Mouse (Mus musculus): ENCODE measurements around the gene Itpr2.

DNA sequence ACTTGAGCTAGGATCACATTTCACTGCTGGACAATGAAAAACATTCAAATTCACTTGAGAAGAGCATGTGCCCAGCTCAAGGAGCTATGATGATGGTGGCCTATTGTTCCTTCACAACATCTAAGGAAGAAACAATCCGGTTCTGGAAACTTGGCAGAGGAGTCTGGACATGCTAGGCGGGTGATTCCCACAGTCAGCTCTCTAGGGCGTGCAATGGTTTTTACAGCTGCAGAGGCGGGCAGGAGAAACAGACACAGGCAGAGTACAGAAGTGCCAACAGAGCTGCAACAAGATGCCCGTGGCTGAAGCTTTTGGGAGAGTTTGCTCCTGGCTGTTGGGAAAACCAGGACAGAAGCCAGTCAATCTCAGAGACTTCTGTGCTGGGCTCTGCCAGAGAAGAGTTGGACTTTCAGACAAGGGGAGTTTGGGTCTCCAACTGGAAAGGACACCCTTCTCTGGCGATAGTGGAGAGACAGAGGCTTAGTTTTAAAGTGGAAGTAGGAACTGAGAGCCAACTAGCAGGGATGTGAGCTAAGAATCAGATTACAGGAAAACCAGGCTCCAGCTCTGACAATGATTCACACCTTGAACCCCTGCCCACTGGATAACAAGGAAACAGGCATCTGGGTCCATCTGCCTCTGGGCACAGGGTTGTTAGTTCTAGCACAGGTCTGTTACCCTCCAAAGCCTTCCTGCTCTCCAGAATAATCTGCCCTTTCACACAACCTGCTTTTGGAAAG lies 28.6 kb downstream of the Itpr2 start:
- TF ChIP-seq CTCF (IDR thresholded peaks at IDR 0.05; ENCODE audit: low read depth): no peak
- TF ChIP-seq EP300 (IDR thresholded peaks at IDR 0.05; ENCODE audit: low read depth): no peak
